Mouse (Mus musculus) hindbrain, embryonic 11.5 days (tissue): ENCODE results near the gene Rap1gap2. TPM values are rescaled to one million over a fixed set of nuclear protein-coding genes. Genes with fewer than 3 reads are reported as not detected.

Experiments used
- ATAC-seq: fragments of 200-750 bp; cut with Nextera tagmentation; 2 replicates; pipeline ENCODE4 v1.8.0; 2017; ENCODE audit warnings: mild to moderate bottlenecking, moderate TSS enrichment, moderate library complexity; ENCODE audit not compliant: low FRiP score
- DNase-seq: peaks from one replicate; pipeline ENCODE4 v3.0.0-alpha.2; 2015; ENCODE audit warnings: low spot score
- H3K27ac ChIP-seq: fragments of 300-500 bp; sonication (generic); 2 replicates; pipeline ENCODE4 v1.5.1; 2014; ENCODE audit warnings: mild to moderate bottlenecking, low read depth, low read length
- H3K27me3 ChIP-seq: fragments of 300-500 bp; sonication (generic); 2 replicates; pipeline ENCODE4 v1.6.1; 2014; ENCODE audit warnings: mild to moderate bottlenecking, low read length, moderate library complexity, mixed read lengths; ENCODE audit not compliant: control insufficient read depth, insufficient read depth
- H3K36me3 ChIP-seq: fragments of 300-500 bp; sonication (generic); 2 replicates; pipeline ENCODE4 v1.6.1; 2014; ENCODE audit warnings: mild to moderate bottlenecking, low read length, moderate library complexity, mixed read lengths; ENCODE audit not compliant: control insufficient read depth, insufficient read depth
- H3K4me1 ChIP-seq: fragments of 300-500 bp; sonication (generic); replicated peaks from 2 replicates; pipeline ENCODE4 v1.6.1; 2014; ENCODE audit warnings: low read length, mixed read lengths; ENCODE audit not compliant: control insufficient read depth, insufficient read depth
- H3K4me2 ChIP-seq: fragments of 300-500 bp; sonication (generic); replicated peaks from 2 replicates; pipeline ENCODE4 v1.6.1; 2014; ENCODE audit warnings: mild to moderate bottlenecking, low read depth, low read length
- H3K4me3 ChIP-seq: fragments of 300-500 bp; sonication (generic); 2 replicates; pipeline ENCODE4 v1.5.1; 2014; ENCODE audit warnings: low read depth, low read length
- H3K9ac ChIP-seq: fragments of 300-500 bp; sonication (generic); 2 replicates; pipeline ENCODE4 v1.6.1; 2014; ENCODE audit warnings: low read depth, low read length
- H3K9me3 ChIP-seq: fragments of 300-500 bp; sonication (generic); 2 replicates; pipeline ENCODE4 v1.6.1; 2016; ENCODE audit warnings: low read length; ENCODE audit not compliant: control insufficient read depth
- WGBS: fragments of 180-500 bp; shearing (Covaris S2); extraction: QIAGEN DNeasy Blood & Tissue Kit; methylation state at CpG from one replicate; pipeline ENCODE4 v1.1.7; 2014; 5-methylcytosine and 5-hydroxymethylcytosine counted together
- polyA plus RNA-seq: library from polyadenylated mRNA; unstranded; fragments of >200 nt; fragmentation: Nextera tagmentation; extraction: Ambion mirVana; gene quantifications from 2 replicates; pipeline ENCODE4 v1.2.1, GENCODE M21; 2014

The Rap1gap2 gene
- polyA plus RNA-seq, 1 experiment from 2014 or later, result 2.7 TPM

- H3K9me3 ChIP-seq, result no peaks in the 10 kb centered on the region
- no peak overlapping the region for H3K4me3 ChIP-seq
- no peak for DNase-seq
- 90% methylated on average over 5 of the region's 5 CpGs for WGBS
- H3K36me3 ChIP-seq, result no peaks in the 10 kb centered on the region
- H3K4me2 ChIP-seq, result no peak overlapping the region
- no peak overlapping the region for H3K9ac ChIP-seq
- H3K27me3 ChIP-seq, result no peaks in the 10 kb centered on the region
- ATAC-seq, result no peak
- no peaks in the 10 kb centered on the region for H3K4me1 ChIP-seq
- no peak overlapping the region for H3K27ac ChIP-seq
Measured at GRCm38 (mm10) chr11:74426306-74426705, 184.4 kb downstream of the Rap1gap2 start.

GRCm38 (mm10) chr11:74422019-74422418 is 188.7 kb downstream of the Rap1gap2 start:
- no peak overlapping the region for H3K9ac ChIP-seq

DNA sequence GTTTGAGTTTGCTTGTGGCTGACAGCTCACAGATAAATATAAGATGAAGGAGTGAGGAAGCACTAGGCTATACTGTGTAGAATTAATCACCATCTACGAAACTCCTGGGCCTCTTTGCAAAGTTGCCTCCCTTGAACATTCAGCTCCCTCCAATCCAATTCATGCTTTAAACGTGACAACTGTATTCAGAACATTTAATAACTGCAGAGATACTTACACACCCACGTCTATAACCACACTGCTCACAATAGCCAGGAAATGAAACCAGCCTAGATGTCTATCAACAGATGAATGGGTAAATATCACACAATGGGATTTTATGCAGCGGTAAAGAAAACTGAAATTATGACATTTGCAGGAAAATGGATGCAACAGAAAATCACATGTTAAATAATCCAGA is 189.6 kb downstream of the Rap1gap2 start:
- Histone ChIP-seq H3K9ac (no peak overlapping the region), H3K36me3 (no peaks in the 10 kb centered on the region), H3K27me3 (no peaks in the 10 kb centered on the region), H3K4me2 (no peak overlapping the region), H3K4me1 (no peaks in the 10 kb centered on the region), H3K4me3 (no peak overlapping the region), H3K27ac (no peak overlapping the region), H3K9me3 (no peaks in the 10 kb centered on the region)
- WGBS, result 79% methylated on average over 4 of the region's 4 CpGs
- ATAC-seq (no peak), DNase-seq (no peak)

More at GRCm38 (mm10) chr11:74422019-74422418, 188.7 kb downstream of the Rap1gap2 start:
- no peaks in the 10 kb centered on the region for H3K4me1 ChIP-seq
- H3K4me2 ChIP-seq, result no peak overlapping the region
- no peaks in the 10 kb centered on the region for H3K36me3 ChIP-seq
- H3K27ac ChIP-seq, result no peak overlapping the region
- no peaks in the 10 kb centered on the region for H3K27me3 ChIP-seq
- DNase-seq (no peak), ATAC-seq (no peak)
- 92% methylated on average over 6 of the region's 6 CpGs for WGBS
- H3K9me3 ChIP-seq, result no peaks in the 10 kb centered on the region
- H3K4me3 ChIP-seq, result no peak overlapping the region

GRCm38 (mm10) chr11:74419601-74420000 is 191.1 kb downstream of the Rap1gap2 start:
- H3K27ac ChIP-seq, result no peak overlapping the region
- H3K27me3 ChIP-seq, result no peaks in the 10 kb centered on the region
- no peak overlapping the region for H3K4me2 ChIP-seq
- no peak overlapping the region for H3K9ac ChIP-seq
- H3K4me3 ChIP-seq, result no peak overlapping the region
- H3K9me3 ChIP-seq, result no peaks in the 10 kb centered on the region
- ATAC-seq (no peak), DNase-seq (no peak)
- H3K36me3 ChIP-seq, result no peaks in the 10 kb centered on the region
- 88% methylated on average over 4 of the region's 4 CpGs for WGBS
- no peaks in the 10 kb centered on the region for H3K4me1 ChIP-seq

GRCm38 (mm10) chr11:74415736-74416135 is 195.0 kb downstream of the Rap1gap2 start:
- Histone ChIP-seq H3K4me1 (no peaks in the 10 kb centered on the region), H3K27ac (no peak overlapping the region), H3K4me2 (no peak overlapping the region), H3K9ac (no peak overlapping the region), H3K27me3 (no peaks in the 10 kb centered on the region), H3K4me3 (no peak overlapping the region), H3K9me3 (no peaks in the 10 kb centered on the region), H3K36me3 (no peaks in the 10 kb centered on the region)
- no peak for ATAC-seq
- WGBS, result 87% methylated on average over 12 of the region's 12 CpGs
- DNase-seq, result no peak

- Histone ChIP-seq H3K9me3 (no peaks in the 10 kb centered on the region), H3K36me3 (no peaks in the 10 kb centered on the region), H3K4me3 (no peak overlapping the region), H3K4me1 (no peaks in the 10 kb centered on the region; the same call in 1 of the 2 replicates), H3K9ac (no peak overlapping the region), H3K27me3 (no peaks in the 10 kb centered on the region), H3K27ac (no peak overlapping the region), H3K4me2 (no peak overlapping the region)
- DNase-seq (no peak), ATAC-seq (no peak)
- 66% methylated on average over 9 of the region's 9 CpGs for WGBS
Measured at GRCm38 (mm10) chr11:74414112-74414511, 196.6 kb downstream of the Rap1gap2 start.

- no peak overlapping the region for H3K4me3 ChIP-seq
- no peaks in the 10 kb centered on the region for H3K27me3 ChIP-seq
- ATAC-seq (no peak), DNase-seq (no peak)
- no peak overlapping the region for H3K27ac ChIP-seq
- no peaks in the 10 kb centered on the region; the same call in 1 of the 2 replicates for H3K4me1 ChIP-seq
- H3K36me3 ChIP-seq, result no peaks in the 10 kb centered on the region
- H3K9ac ChIP-seq, result no peak overlapping the region
- no peak overlapping the region for H3K4me2 ChIP-seq
- WGBS, result 74% methylated on average over 3 of the region's 3 CpGs
- H3K9me3 ChIP-seq, result no peaks in the 10 kb centered on the region
Measured at GRCm38 (mm10) chr11:74413449-74413972, 197.2 kb downstream of the Rap1gap2 start.

DNA sequence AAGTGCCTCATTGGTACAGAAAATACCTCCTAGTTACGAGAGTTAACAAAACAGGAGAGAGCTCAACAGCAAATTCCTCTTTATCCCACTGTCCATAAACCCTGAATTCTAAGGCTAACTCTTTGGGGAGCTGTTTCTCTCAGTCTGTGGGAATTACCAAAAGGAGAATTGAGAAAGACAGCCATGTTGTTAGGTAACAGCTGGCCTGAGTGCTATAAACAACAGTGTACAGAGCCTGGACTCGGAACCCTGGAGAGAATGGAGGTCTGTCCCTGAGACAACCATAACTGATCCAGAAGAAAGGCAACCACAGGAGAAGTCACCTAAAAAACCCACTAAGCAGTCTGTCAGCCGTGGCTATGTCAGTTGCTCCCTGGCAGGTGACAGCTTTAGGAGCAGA is 198.3 kb downstream of the Rap1gap2 start:
- no peaks in the 10 kb centered on the region for H3K9me3 ChIP-seq
- ATAC-seq (no peak), DNase-seq (no peak)
- no peaks in the 10 kb centered on the region; the same call in 1 of the 2 replicates for H3K4me1 ChIP-seq
- H3K9ac ChIP-seq, result no peak overlapping the region
- WGBS, result 84% methylated on average over 3 of the region's 3 CpGs
- H3K36me3 ChIP-seq, result no peaks in the 10 kb centered on the region
- no peak overlapping the region for H3K27ac ChIP-seq
- no peaks in the 10 kb centered on the region for H3K27me3 ChIP-seq
- no peak overlapping the region for H3K4me2 ChIP-seq
- H3K4me3 ChIP-seq, result no peak overlapping the region

GRCm38 (mm10) chr11:74411943-74412342 is 198.8 kb downstream of the Rap1gap2 start:
- H3K36me3 ChIP-seq, result no peaks in the 10 kb centered on the region
- no peak overlapping the region for H3K27ac ChIP-seq
- no peaks in the 10 kb centered on the region for H3K9me3 ChIP-seq
- no peaks in the 10 kb centered on the region; the same call in 1 of the 2 replicates for H3K4me1 ChIP-seq
- DNase-seq, result no peak
- H3K4me3 ChIP-seq, result no peak overlapping the region
- ATAC-seq, result no peak
- no peaks in the 10 kb centered on the region for H3K27me3 ChIP-seq
- no peak overlapping the region for H3K9ac ChIP-seq
- no peak overlapping the region for H3K4me2 ChIP-seq
- WGBS, result 73% methylated on average over 3 of the region's 3 CpGs
